Mouse (Mus musculus) embryonic facial prominence, embryonic 10.5 days (tissue): ENCODE measurements around the gene Fam189a1. TPM values are rescaled to one million over a fixed set of nuclear protein-coding genes. Genes with fewer than 3 reads are reported as not detected.

Experiments
- DNase-seq: peaks from one replicate; pipeline ENCODE4 v3.0.0-alpha.2; 2017; ENCODE audit warnings: low spot score
- H3K27ac ChIP-seq: fragments of 300-500 bp; sonication (generic); replicated peaks from 2 replicates; pipeline ENCODE4 v1.5.1; 2016; ENCODE audit warnings: mild to moderate bottlenecking
- H3K27me3 ChIP-seq: fragments of 300-500 bp; sonication (generic); replicated peaks from 2 replicates; pipeline ENCODE4 v1.6.1; 2016; ENCODE audit warnings: low read depth, mild to moderate bottlenecking; ENCODE audit not compliant: poor library complexity, severe bottlenecking
- H3K36me3 ChIP-seq: fragments of 300-500 bp; sonication (generic); replicated peaks from 2 replicates; pipeline ENCODE4 v1.6.1; 2016; ENCODE audit warnings: mild to moderate bottlenecking, moderate library complexity
- H3K4me1 ChIP-seq: fragments of 300-500 bp; sonication (generic); 2 replicates; pipeline ENCODE4 v1.6.1; 2016
- H3K4me3 ChIP-seq: fragments of 300-500 bp; sonication (generic); 2 replicates; pipeline ENCODE4 v1.5.1; 2016; ENCODE audit warnings: mild to moderate bottlenecking, moderate library complexity
- H3K9me3 ChIP-seq: fragments of 300-500 bp; sonication (generic); 2 replicates; pipeline ENCODE4 v1.6.1; 2016; ENCODE audit warnings: mild to moderate bottlenecking
- WGBS: fragments of 180-500 bp; shearing (Covaris S2); methylation state at CpG from one replicate; pipeline ENCODE4 v1.1.7; 2016; 5-methylcytosine and 5-hydroxymethylcytosine counted together
- polyA plus RNA-seq: library from polyadenylated mRNA; unstranded; fragments of >200 nt; fragmentation: Nextera tagmentation; extraction: Ambion mirVana; gene quantifications from 2 replicates; pipeline ENCODE4 v1.2.1, GENCODE M21; 2016

Fam189a1 gene
- polyA plus RNA-seq, 1 experiment from 2014 or later = 0.60 TPM

GRCm38 (mm10) chr7:64881387-64881786, 275.0 kb downstream of the Fam189a1 start:
- H3K27ac ChIP-seq = no peak overlapping the region
- no peak overlapping the region for H3K4me3 ChIP-seq
- H3K27me3 ChIP-seq = no peaks in the 10 kb centered on the region
- no peak for DNase-seq
- WGBS = 79% methylated on average over 7 of the region's 7 CpGs
- no peaks in the 10 kb centered on the region for H3K36me3 ChIP-seq
- no peaks in the 10 kb centered on the region for H3K4me1 ChIP-seq
- no peaks in the 10 kb centered on the region for H3K9me3 ChIP-seq

- Histone ChIP-seq H3K36me3 (no peaks in the 10 kb centered on the region), H3K9me3 (no peaks in the 10 kb centered on the region), H3K4me1 (no peaks in the 10 kb centered on the region), H3K27ac (no peak overlapping the region), H3K4me3 (no peak overlapping the region), H3K27me3 (no peaks in the 10 kb centered on the region)
- DNase-seq = no peak
- WGBS = 78% methylated on average over 5 of the region's 5 CpGs
Observed at GRCm38 (mm10) chr7:64880415-64880814, 276.0 kb downstream of the Fam189a1 start.

GRCm38 (mm10) chr7:64874941-64875340, 281.4 kb downstream of the Fam189a1 start:
- 90% methylated on average over 4 of the region's 4 CpGs for WGBS
- Histone ChIP-seq H3K27me3 (no peaks in the 10 kb centered on the region), H3K27ac (no peak overlapping the region), H3K9me3 (no peaks in the 10 kb centered on the region), H3K4me1 (peaks cover 17% of the 10 kb centered on the region), H3K36me3 (peaks cover 11% of the 10 kb centered on the region), H3K4me3 (no peak overlapping the region)
- DNase-seq = no peak

GRCm38 (mm10) chr7:64873266-64873665, 283.1 kb downstream of the Fam189a1 start:
- Histone ChIP-seq H3K36me3 (peaks cover 19% of the 10 kb centered on the region), H3K27me3 (no peaks in the 10 kb centered on the region), H3K4me1 (peaks cover 18% of the 10 kb centered on the region), H3K4me3 (peak overlapping the region; percentile 93), H3K27ac (peak overlapping the region; percentile 97), H3K9me3 (no peaks in the 10 kb centered on the region)
- 39% methylated on average over 11 of the region's 11 CpGs for WGBS
- peak; percentile 18 for DNase-seq

GRCm38 (mm10) chr7:64872743-64873241, 283.6 kb downstream of the Fam189a1 start, which contains the start of gene Nsmce3:
Gene Nsmce3, minus strand, starts transcription at chr7:64872997.
- under 1% methylated on average over 57 of the region's 57 CpGs for WGBS
- H3K4me1 ChIP-seq = peaks cover 18% of the 10 kb centered on the region
- no peaks in the 10 kb centered on the region for H3K27me3 ChIP-seq
- H3K36me3 ChIP-seq = peaks cover 19% of the 10 kb centered on the region
- DNase-seq = peak; percentile 97
- H3K4me3 ChIP-seq = peak within 1 kb of the TSS; percentile 93
- no peaks in the 10 kb centered on the region for H3K9me3 ChIP-seq
- H3K27ac ChIP-seq = peak within 1 kb of the TSS; percentile 97

GRCm38 (mm10) chr7:64871987-64872742, 284.2 kb downstream of the Fam189a1 start:
- peak; percentile 26 for DNase-seq
- Histone ChIP-seq H3K9me3 (no peaks in the 10 kb centered on the region), H3K4me3 (peak overlapping the region; percentile 93), H3K27ac (peak overlapping the region; percentile 97), H3K27me3 (no peaks in the 10 kb centered on the region), H3K36me3 (peaks cover 19% of the 10 kb centered on the region), H3K4me1 (peaks cover 18% of the 10 kb centered on the region)
- WGBS = 2% methylated on average over 33 of the region's 33 CpGs

GRCm38 (mm10) chr7:64869549-64870065, 286.8 kb downstream of the Fam189a1 start:
- Histone ChIP-seq H3K27me3 (no peaks in the 10 kb centered on the region), H3K36me3 (peaks cover 19% of the 10 kb centered on the region), H3K4me1 (peaks cover 18% of the 10 kb centered on the region), H3K9me3 (no peaks in the 10 kb centered on the region), H3K27ac (no peak overlapping the region), H3K4me3 (no peak overlapping the region)
- 95% methylated on average over 6 of the region's 6 CpGs for WGBS
- DNase-seq = no peak

- Histone ChIP-seq H3K9me3 (no peaks in the 10 kb centered on the region), H3K27me3 (no peaks in the 10 kb centered on the region), H3K4me3 (no peak overlapping the region), H3K36me3 (no peaks in the 10 kb centered on the region), H3K4me1 (no peaks in the 10 kb centered on the region), H3K27ac (no peak overlapping the region)
- WGBS = 85% methylated on average over 3 of the region's 3 CpGs
- no peak for DNase-seq
Observed at GRCm38 (mm10) chr7:64863538-64863937, 292.8 kb downstream of the Fam189a1 start.

- Histone ChIP-seq H3K36me3 (no peaks in the 10 kb centered on the region), H3K27me3 (no peaks in the 10 kb centered on the region), H3K27ac (no peak overlapping the region), H3K4me1 (no peaks in the 10 kb centered on the region), H3K4me3 (no peak overlapping the region), H3K9me3 (no peaks in the 10 kb centered on the region)
- WGBS = 84% methylated on average over 3 of the region's 3 CpGs
- no peak for DNase-seq
Observed at GRCm38 (mm10) chr7:64862978-64863377, 293.4 kb downstream of the Fam189a1 start.

- H3K4me3 ChIP-seq = no peak overlapping the region
- H3K9me3 ChIP-seq = no peaks in the 10 kb centered on the region
- no peak overlapping the region for H3K27ac ChIP-seq
- DNase-seq = no peak
- H3K27me3 ChIP-seq = no peaks in the 10 kb centered on the region
- H3K4me1 ChIP-seq = 0 out of 2 replicates have a peak, but pooled peaks cover 5% of the 10 kb centered on the region
- H3K36me3 ChIP-seq = no peaks in the 10 kb centered on the region
- 77% methylated on average over 12 of the region's 12 CpGs for WGBS
Observed at GRCm38 (mm10) chr7:64856526-64857082, 299.8 kb downstream of the Fam189a1 start.

GRCm38 (mm10) chr7:64855976-64856375, 300.4 kb downstream of the Fam189a1 start:
- Histone ChIP-seq H3K9me3 (no peaks in the 10 kb centered on the region), H3K27me3 (no peaks in the 10 kb centered on the region), H3K4me3 (no peak overlapping the region), H3K4me1 (0 out of 2 replicates have a peak, but pooled peaks cover 5% of the 10 kb centered on the region), H3K27ac (no peak overlapping the region), H3K36me3 (no peaks in the 10 kb centered on the region)
- DNase-seq = peak; percentile 12
- 66% methylated on average over 15 of the region's 15 CpGs for WGBS

GRCm38 (mm10) chr7:64855389-64855927, 300.9 kb downstream of the Fam189a1 start:
- no peaks in the 10 kb centered on the region for H3K9me3 ChIP-seq
- 0 out of 2 replicates have a peak, but pooled peaks cover 5% of the 10 kb centered on the region for H3K4me1 ChIP-seq
- no peaks in the 10 kb centered on the region for H3K36me3 ChIP-seq
- DNase-seq = peak; percentile 28
- 65% methylated on average over 6 of the region's 10 CpGs for WGBS
- H3K27me3 ChIP-seq = no peaks in the 10 kb centered on the region
- H3K27ac ChIP-seq = no peak overlapping the region
- no peak overlapping the region for H3K4me3 ChIP-seq
